Mouse (Mus musculus) 3T3-L1 (cell line): Measurements from ENCODE around the gene Tex38.

ENCODE experiments used
- DNase-seq: peaks from one replicate; pipeline ENCODE4 v3.0.0-alpha.2; 2015; ENCODE audit warnings: low read depth, low spot score

Tex38 gene

DNA sequence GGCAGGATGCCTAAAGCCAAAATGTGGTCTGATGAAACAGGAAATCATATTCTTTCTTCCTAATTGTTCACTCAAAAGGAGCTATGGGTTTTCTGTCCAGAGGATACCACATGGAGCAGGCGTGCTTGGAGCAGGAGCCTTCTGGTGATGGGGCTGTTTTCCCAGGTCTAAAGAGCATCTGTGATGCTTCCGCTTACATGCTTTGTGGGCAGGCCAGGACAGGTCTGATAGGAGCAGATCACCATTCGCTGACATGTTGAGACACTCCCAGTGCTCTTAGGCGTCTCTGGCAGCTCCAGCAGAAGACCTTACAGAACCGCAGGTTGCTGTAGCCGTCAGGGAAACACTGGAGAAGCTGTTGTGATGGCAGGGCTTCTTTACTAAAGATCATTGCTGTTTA, 5.8 kb downstream of the Tex38 start:
- DNase-seq = no peak

DNA sequence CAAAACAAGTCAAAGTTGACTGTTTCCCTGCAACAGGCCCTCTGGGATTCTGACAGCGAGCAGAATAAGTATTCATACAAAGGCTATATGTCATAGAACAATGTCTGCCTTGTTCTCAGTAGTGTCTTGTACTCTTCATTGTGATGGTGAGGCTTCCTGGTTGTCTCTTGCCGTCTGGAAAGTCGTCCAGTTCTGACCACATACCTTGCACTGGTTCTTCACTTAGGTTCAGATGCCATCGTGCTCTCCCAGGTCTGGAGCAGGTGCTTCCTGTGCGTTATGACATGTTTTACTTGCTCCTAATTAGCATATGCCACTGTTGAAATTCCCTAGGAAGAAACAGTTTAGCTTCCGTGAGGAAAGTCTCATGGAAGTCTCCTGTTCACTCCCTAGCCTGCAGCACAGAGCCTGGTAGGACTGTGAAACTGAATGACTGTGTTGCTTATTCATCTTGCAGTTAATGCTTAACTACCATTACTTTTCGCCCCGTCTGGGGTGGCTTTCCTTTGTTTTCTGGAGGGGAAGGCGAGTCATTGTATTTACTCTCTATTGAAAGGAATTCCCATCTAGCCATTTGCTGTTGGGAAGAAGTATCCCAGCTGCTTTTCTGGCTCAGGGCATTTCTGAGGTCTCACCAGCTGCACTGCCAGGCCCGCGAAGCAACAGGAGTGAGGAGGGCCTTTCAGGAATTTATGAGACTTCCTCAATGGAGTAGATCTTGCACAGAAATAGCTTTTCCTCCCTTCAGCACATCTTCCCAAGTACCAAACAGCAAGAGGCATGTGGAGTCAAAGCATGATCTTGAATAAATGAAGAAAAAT, 13.0 kb downstream of the Tex38 start:
- DNase-seq = no peak

DNA sequence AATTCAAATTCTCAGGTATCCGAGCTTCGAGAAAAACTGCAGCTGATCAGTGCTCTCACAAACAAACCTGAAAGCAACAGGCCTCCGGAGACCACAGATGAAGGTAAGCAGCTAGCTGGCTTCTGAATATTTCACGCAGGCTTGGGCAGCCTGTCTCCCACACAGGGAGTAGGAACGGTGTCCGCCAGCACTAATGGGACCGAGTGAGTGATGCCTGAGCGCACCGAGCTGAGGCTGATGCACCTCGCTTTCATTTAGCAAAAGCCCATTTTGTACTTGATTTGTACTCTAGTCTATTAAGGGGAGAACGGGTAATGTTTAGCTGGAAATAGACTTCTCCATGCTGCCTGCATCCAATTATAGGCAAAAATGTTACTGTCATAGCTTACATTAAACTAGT, 16.2 kb downstream of the Tex38 start:
- no peak for DNase-seq

DNA sequence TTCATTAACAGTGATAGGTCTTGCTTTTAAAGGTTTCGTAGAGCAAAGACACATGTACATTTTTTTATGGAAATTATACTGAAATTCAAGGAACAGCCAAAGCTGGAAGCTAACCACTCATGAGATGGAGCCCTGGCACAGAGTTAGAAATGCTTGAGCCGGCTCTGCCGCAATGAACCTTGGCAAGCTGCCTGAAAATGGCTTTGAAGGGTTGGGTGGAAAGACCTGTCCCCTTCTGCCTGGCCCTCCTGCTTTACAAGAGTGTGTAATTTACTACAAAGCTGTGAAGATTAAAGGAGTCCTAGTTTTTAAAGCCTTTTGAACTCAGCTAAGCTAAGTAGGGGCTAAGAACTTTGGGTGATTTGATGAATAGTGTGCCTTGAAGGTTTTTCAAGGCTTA, 19.6 kb downstream of the Tex38 start:
- DNase-seq = no peak

DNA sequence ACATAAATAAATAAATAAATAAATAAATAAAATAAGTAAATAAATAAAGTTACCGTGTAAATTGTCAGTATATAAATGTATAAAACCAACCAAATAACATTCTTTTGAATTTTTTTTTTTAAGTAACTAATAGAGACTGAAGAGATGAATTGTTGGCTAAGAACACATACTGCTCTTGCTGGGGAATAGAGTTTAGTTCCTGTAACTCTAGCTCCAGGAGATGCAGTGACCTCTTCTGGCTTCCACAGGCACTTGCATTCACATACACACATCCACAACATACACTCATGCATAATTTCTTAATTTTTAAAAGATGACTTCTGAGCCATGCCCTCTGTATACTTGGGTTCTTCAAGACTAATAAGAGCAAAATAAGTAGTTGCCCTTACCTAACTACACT, 26.0 kb downstream of the Tex38 start:
- no peak for DNase-seq

DNA sequence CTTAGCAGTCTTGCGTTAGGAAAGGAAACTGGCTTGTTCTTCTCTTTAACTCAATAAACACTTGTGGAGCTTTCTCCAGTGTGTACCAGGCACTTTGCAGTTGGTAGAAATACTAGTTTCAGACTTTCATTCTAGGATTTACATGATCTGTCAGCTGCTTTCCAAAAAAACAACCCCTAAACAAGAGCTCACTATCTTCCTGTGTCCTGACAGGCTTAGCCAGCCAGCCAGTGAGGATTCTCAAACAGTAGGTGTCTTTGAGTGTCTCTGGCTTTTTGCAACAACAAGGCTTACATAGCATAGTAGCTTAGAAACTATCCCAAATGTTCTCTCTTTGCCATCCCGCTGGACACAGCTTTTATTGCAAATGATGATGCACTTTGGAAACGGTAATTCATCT, 26.7 kb downstream of the Tex38 start:
- DNase-seq = no peak

DNA sequence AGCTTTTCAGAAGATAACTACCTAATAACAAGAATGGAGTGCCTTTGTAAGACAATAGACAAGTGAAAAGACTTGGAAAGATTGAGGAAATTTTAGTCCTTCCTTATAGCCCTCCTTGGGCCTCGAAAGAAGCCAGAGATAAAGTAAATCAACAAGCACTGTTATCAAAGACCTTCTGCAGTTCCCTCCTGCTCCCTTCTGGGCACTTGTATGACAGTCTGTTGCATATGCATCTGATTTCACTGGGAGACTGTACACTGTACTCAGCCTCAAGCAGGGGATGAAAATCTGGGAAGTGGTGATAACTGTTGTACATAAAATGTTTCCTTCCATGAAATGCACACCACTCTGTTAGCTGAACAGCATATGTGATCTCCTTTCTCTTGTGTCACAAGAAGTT, 31.5 kb downstream of the Tex38 start:
- DNase-seq = no peak

DNA sequence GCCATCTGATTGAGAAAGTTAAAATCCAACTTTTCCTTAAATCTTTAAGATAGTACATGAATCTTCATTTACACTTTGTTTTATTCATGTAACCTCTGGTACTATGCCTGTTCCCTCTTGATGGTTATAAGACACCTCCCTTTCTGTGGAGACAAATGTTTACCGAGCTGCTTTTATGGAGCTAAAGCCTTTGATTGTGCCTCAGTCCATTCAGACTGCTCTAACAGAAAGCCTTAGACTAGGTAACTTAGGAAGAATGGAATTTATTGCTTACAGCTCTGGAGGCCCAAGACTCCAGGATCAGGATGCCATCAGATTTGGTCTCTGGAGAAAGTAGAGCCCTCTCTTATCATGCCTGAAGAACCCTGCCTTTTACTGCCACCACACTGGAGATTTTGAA, 32.6 kb downstream of the Tex38 start:
- DNase-seq = no peak

DNA sequence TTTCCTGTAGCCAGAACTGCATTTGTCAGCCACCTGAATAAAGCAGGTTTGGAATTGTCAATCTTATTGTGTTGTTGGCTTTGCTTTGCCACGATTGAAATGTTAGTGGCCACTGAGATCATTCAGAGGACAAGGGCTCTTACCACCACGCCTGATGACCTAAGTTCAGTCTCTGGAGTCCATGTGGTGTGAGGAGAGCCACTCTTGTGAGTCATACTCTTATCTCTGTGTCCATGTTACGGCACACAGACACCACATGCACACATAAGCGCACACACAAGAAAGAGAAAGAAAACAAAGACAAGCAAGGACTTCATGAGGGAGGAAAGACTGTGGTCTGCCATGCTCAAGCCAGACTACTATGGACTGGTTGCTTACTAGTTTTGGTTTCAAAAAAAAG, 37.7 kb downstream of the Tex38 start:
- DNase-seq = peak; percentile 48

DNA sequence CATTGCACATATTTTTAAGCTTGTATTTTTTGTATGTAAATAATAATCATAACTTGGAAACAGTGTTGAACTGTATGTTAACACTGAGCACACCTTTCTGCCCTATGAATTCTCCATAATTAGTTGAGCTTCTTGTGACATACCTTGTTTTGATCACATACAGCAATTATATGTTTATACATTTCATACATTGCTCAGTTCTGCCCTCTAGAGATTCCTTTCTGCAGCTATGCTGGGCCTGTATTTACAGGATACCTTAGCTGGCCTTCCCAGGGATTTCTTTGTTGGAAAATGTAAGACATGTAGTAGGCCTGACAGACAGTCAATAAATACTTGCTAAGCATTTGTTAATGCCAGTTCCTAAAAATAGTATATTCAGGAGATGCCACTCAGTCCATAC, 38.2 kb downstream of the Tex38 start:
- DNase-seq = no peak

DNA sequence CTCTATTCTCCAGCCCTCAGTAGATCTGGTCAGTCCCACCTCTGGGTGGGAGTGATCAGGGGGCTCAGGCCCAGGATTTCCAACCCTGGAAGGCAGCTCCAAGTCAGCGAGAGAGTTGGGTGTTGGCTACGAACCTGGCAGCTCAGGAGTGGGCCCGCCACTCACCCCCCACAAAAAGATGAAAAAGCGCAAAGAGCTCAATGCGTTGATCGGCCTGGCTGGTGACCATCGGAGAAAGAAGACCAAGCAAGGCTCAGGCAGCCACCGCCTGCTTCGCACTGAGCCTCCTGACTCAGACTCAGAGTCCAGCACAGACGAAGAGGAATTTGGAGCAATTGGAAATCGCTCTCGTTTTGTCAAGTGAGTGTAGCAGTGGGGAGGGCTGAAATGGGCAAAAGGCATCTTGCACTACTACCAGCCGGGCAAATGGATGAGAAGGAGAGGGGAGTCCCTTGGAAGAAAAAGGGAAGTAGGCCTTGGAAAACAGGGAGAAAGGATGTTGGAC, 42.3 kb downstream of the Tex38 start:
- DNase-seq = peak; percentile 20

DNA sequence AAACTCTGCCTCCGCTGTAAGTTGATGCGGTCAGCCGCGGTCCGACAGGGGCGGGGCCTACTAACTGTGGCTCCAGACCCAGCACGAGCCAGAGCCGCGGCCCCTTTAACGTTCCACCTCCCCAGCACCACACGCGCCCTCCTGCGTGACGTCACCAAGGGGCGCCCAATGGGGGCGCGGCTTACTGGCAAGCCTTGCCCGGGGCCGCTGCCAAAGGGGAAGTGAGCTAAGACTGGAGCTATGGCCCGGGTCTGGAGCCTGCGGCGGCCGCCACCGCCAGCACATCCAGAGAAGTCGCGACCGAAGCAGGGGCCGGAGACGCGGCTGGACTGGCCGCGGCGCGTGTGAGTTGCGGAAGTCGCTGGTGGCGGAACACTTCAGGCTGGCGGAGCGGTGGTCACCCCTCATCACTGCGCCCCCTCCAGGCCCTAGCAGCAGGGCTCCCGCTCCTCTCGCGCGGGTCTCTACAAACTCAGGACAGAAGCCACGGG, 43.2 kb downstream of the Tex38 start, which contains the start of gene Efcab14:
TSS of gene Efcab14 (plus strand) at position 194 of the 491 bp plus-strand sequence.
- peak; percentile 98 for DNase-seq

DNA sequence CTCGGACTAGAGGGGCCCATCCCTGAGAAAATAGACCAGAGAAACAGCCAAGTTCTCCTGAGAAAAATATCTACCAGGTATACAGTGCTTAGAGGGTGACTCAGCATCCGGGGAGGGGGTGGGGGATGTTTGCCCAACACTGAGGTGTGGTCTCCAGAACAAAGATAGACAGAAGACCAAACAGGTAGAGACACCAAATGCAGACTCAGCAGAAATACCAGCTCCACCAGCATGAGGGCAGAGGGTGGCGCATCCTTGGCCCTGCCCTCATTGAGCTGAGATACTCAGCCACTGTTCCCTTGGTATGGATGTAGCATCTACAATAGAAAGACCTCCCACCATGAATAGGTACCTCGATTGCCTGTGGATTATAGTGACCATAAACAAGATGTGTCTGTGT, 46.0 kb downstream of the Tex38 start:
- no peak for DNase-seq

DNA sequence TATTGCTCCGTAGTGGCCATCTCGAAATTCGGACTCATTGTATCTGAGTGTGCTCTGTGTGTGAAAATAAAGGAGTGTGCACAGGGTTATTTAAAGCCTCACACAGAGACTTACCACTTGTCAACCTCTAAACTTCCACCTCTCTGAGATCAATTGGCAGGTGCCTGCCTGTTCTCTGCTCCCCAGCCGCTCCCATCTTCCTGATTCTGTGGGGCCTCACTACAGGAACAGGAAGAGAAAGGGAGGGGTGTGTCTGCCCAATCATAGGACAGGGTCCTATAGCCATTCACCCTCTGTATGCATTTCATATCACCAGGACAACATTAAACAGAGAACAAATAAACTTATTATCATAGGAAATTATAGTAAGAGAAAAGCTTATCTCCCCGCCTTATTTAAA, 47.1 kb downstream of the Tex38 start:
- no peak for DNase-seq

DNA sequence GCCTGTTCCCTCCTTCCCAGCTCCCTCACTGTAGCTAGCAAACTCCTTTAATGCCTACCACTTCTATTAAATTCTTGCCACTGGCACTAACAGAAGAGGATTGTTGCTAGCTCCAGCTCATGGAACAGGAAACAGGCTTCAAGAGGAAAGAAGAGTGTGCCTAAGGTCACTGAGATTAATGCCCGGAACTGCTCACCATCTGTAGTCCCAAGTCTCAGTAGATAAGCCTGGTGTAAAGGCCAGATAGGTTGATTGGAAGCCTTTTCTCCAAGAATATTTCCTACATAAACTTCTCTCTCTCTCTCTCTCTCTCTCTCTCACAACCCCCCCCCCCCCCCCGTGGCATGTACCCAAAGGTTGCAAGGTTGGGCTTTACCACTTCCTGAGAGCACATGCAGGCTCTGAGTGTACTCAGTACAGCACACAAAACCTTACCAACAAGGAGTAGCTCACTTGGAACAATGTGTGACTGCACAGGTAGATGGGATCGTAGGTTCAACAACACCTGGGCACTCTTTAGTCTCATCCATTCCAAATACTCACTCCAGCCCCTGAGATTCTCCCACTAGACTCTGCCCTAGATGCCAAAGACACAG, 48.5 kb downstream of the Tex38 start:
- no peak for DNase-seq

DNA sequence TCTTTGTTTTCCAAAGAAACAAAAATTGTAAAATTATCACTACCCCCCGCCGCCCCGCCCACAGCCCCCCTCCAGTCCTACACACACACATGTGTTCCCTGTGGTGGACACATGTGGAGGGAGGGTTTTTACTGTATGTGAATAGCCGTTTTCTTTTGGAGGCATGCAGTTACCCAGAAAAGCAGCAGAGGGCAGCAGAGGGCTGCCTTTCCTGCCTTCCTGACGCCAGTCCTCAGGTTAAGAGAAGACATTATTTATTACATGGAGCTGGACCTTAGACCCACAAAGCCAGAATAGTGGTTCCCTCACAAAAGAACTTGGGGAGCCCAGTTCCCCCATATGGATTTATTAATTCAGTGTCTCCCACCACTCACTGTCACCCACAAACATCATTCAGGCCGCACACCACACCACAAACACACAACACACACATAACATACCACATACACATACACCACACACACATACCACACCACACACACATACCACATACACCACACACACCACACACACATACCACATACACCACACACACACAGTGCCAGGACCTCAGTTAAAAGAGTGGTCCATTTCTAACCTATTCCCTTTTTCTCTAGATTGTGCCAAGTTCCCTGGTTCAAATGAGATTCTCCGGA, 49.1 kb downstream of the Tex38 start:
- peak; percentile 85 for DNase-seq
